Mouse (Mus musculus) lung, postnatal 0 days (tissue): ENCODE measurements around the gene Slc9b2. TPM values are rescaled to one million over a fixed set of nuclear protein-coding genes. Genes with fewer than 3 reads are reported as not detected.
A peak's percentile ranks its signal among the peaks of the same experiment; 100 is the strongest.

Experiments
- ATAC-seq: fragments of 200-750 bp; cut with Nextera tagmentation; 2 replicates; pipeline ENCODE4 v1.8.0; 2017; ENCODE audit warnings: moderate library complexity
- DNase-seq: peaks from one replicate; pipeline ENCODE4 v3.0.0-alpha.2; 2016; ENCODE audit warnings: low spot score
- H3K27ac ChIP-seq: fragments of 300-500 bp; sonication (generic); 2 replicates; pipeline ENCODE4 v1.5.1; 2014; ENCODE audit warnings: antibody characterized with exemption, mild to moderate bottlenecking, low read length, mixed read lengths
- H3K27me3 ChIP-seq: fragments of 300-500 bp; sonication (generic); replicated peaks from 2 replicates; pipeline ENCODE4 v1.6.1; 2014; ENCODE audit warnings: low read length, mixed read lengths; ENCODE audit not compliant: insufficient read depth
- H3K36me3 ChIP-seq: fragments of 300-500 bp; sonication (generic); 2 replicates; pipeline ENCODE4 v1.6.1; 2014; ENCODE audit warnings: low read length, mixed read lengths; ENCODE audit not compliant: insufficient read depth
- H3K4me1 ChIP-seq: fragments of 300-500 bp; sonication (generic); 2 replicates; pipeline ENCODE4 v1.6.1; 2014; ENCODE audit warnings: antibody characterized with exemption, low read depth, low read length, mixed read lengths; ENCODE audit not compliant: insufficient read depth
- H3K4me2 ChIP-seq: fragments of 300-500 bp; sonication (generic); replicated peaks from 2 replicates; pipeline ENCODE4 v1.6.1; 2014; ENCODE audit warnings: low read depth, mild to moderate bottlenecking, low read length, moderate library complexity, mixed read lengths
- H3K4me3 ChIP-seq: fragments of 300-500 bp; sonication (generic); 2 replicates; pipeline ENCODE4 v1.5.1; 2014; ENCODE audit warnings: low read depth, low read length
- H3K9ac ChIP-seq: fragments of 300-500 bp; sonication (generic); replicated peaks from 2 replicates; pipeline ENCODE4 v1.6.1; 2014; ENCODE audit warnings: low read depth, mild to moderate bottlenecking
- H3K9me3 ChIP-seq: fragments of 300-500 bp; sonication (generic); 2 replicates; pipeline ENCODE4 v1.6.1; 2016; ENCODE audit warnings: low read length, mixed read lengths
- CTCF ChIP-seq: IDR thresholded peaks from 2 replicates; pipeline ENCODE4 v1.5.1; 2016; ENCODE audit warnings: antibody characterized with exemption, mild to moderate bottlenecking
- EP300 ChIP-seq: IDR thresholded peaks from 2 replicates; pipeline ENCODE4 v1.6.1; 2016; ENCODE audit warnings: antibody characterized with exemption, mild to moderate bottlenecking, control low read depth
- WGBS: fragments of 180-500 bp; shearing (Covaris S2); extraction: QIAGEN DNeasy Blood & Tissue Kit; methylation state at CpG from one replicate; pipeline ENCODE4 v1.1.7; 2014; 5-methylcytosine and 5-hydroxymethylcytosine counted together
- polyA plus RNA-seq: library from polyadenylated mRNA; unstranded; fragments of >200 nt; fragmentation: Nextera tagmentation; extraction: Ambion mirVana; gene quantifications from 2 replicates; pipeline ENCODE4 v1.2.1, GENCODE M21; 2015

Gene Slc9b2
- polyA plus RNA-seq: 0.26 and 0.57 TPM in 2 replicates

DNA sequence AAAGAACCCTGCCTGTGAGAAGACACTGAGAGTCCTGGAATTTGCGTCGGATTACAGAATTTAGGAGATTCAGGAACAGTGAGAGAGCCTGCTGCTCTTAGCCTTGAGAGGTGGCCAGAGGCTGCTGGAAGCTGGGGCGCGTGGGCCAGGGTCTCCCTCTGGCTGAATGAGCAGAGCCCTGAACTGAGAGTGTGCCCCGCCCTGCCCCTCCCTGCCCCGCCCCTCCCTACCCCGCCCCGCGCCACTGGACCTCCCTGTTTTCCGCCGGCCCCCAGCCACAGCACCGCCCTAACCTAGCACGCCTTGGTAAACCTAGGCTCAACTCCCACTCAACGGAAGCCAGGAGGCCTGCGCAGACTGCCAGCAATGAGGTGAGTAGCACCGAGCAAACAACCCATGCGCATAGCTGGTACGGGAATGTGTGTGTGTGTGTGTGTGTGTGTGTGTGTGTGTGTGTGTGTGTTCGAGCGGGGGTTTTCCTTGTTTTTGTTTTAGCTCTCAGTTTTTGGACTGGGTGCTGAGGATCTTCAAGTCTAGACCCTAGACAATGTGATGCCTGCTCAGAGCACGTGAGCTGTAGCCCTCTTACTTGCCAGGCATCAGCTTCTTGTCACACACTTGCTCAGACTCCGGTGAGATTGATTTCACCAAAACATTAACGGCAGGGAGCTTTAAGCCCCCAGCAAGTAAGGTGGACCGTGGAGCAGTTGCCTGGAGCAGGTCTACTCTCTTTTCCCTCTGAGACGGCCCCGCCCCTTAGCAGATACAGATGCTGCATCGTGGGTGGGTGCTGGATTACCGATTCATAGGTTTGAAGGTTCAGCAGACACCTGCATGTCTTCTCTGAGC, at the start of gene Slc9b2:
Gene Slc9b2, plus strand, starts transcription at position 290 of the 849 bp plus-strand sequence.
- WGBS: 8% methylated on average over 22 of the region's 28 CpGs
- H3K27me3 ChIP-seq: no peaks in the 10 kb centered on the region
- no peaks in the 10 kb centered on the region for H3K9me3 ChIP-seq
- no peaks in the 10 kb centered on the region for H3K36me3 ChIP-seq
- ATAC-seq (peak; percentile 97), DNase-seq (peak; percentile 83)
- H3K27ac ChIP-seq: no peak within 1 kb of the TSS
- no peak within 1 kb of the TSS for H3K9ac ChIP-seq
- peak within 1 kb of the TSS; percentile 69 for H3K4me2 ChIP-seq
- TF ChIP-seq CTCF: no peak
- peak within 1 kb of the TSS; percentile 28 for H3K4me3 ChIP-seq
- H3K4me1 ChIP-seq: no peaks in the 10 kb centered on the region; the same call in 1 of the 2 replicates

DNA sequence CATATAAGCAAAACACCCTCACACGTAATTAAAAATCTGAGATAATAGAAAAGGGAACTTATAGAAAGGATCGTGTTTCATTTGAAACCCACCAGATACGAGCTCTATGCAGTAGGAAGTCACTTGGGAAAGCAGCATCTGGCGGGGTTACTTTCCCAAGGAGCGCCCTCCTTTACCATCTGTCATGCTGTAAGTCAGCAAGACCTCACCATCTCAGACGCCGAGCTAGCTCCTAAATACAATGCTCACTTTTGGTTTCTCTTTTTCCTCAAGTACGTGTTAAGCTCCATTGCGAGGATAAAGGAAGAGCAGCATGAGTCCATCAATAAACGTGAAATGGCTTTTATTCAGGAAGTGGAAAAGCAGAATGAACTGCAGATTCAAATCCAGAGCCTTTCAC, 48.6 kb upstream of the Slc9b2 start:
- no peaks in the 10 kb centered on the region for H3K9me3 ChIP-seq
- H3K9ac ChIP-seq: no peak overlapping the region
- H3K36me3 ChIP-seq: peaks cover 6% of the 10 kb centered on the region; the same call in 1 of the 2 replicates
- no peak overlapping the region for H3K27ac ChIP-seq
- no peak overlapping the region for H3K4me2 ChIP-seq
- DNase-seq (no peak), ATAC-seq (no peak)
- no peak overlapping the region for H3K4me3 ChIP-seq
- WGBS: 89% methylated on average over 10 of the region's 10 CpGs
- TF ChIP-seq CTCF: no peak
- no peak for TF ChIP-seq EP300
- H3K27me3 ChIP-seq: no peaks in the 10 kb centered on the region
- no peaks in the 10 kb centered on the region for H3K4me1 ChIP-seq

DNA sequence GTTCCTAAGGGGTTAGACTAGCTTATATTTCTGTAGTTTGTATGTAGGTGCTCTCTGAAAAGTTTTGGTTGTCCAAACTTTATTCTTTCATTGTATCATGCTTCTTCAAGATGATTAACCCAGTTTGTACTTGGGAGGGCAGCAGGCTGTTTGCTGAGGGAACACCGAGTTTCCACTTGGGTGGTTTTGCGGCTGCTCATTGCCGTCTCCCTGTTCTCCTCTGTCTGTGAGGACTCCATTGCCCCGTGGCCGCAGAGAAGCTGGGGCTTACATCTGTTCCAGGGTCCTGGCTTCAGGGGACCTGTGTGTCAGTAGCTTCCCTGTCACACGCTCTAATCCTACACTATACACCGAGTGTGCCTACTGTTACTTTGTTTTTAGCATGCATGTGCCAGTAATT, 47.3 kb upstream of the Slc9b2 start:
- WGBS: 93% methylated on average over 7 of the region's 7 CpGs
- no peak overlapping the region for H3K9ac ChIP-seq
- H3K27ac ChIP-seq: no peak overlapping the region
- ATAC-seq (no peak), DNase-seq (no peak)
- TF ChIP-seq EP300: no peak
- no peak for TF ChIP-seq CTCF
- no peaks in the 10 kb centered on the region for H3K4me1 ChIP-seq
- no peak overlapping the region for H3K4me2 ChIP-seq
- H3K4me3 ChIP-seq: no peak overlapping the region
- peaks cover 6% of the 10 kb centered on the region; the same call in 1 of the 2 replicates for H3K36me3 ChIP-seq
- H3K27me3 ChIP-seq: no peaks in the 10 kb centered on the region
- H3K9me3 ChIP-seq: no peaks in the 10 kb centered on the region

DNA sequence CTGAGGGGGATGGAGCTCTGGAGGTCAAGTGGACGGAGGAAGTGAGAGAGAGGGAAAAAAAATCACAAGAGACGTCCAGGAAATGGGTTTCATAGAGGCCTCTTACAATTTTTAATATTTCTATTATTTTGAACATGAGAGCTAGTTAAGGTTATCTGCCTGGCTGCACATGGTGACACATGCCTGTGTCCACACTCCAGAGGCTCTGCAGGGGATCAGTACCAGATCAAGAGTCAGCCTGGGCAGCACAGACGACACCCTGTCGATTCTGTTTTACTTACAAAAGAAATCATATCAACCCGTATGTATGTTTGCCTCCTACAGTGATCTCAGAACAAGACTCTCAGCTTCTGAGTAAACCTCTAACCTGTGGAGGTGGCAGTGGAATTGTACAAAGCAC, 38.9 kb upstream of the Slc9b2 start:
- WGBS: 78% methylated on average over 5 of the region's 5 CpGs
- no peak overlapping the region for H3K4me2 ChIP-seq
- no peak overlapping the region for H3K27ac ChIP-seq
- ATAC-seq (no peak), DNase-seq (no peak)
- no peaks in the 10 kb centered on the region for H3K27me3 ChIP-seq
- TF ChIP-seq CTCF: no peak
- no peak for TF ChIP-seq EP300
- H3K9me3 ChIP-seq: no peaks in the 10 kb centered on the region
- H3K4me1 ChIP-seq: no peaks in the 10 kb centered on the region
- no peak overlapping the region for H3K4me3 ChIP-seq
- peaks cover 3% of the 10 kb centered on the region; the same call in 1 of the 2 replicates for H3K36me3 ChIP-seq
- no peak overlapping the region for H3K9ac ChIP-seq

DNA sequence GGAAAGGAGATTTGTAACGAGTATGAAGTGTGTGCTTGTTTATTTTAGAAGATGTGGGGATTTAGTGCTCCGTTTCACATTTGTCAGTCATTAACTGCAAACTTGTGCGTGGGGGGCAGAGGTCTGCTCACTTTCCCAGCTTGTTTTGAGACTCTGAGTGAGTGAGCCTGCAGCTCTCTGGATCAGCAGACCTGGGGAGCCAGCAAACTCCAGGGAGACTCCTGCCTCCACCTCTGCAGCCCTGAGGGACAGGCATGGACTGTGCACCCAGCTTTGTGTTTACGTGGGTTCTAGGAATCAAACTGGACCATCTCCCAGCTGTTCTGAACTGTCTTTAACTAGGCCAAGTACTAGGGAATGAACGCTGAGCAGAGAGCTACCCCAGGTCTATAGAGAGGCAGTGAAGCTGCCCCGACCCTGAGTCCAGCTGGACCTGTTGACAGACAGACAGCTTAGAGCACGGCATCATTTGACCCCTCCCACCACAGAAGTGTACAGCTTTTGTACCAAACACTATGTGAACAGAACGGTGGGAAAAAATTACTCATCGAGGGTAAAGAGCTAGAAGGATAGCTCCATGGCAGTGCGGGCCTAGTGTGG, 38.0 kb upstream of the Slc9b2 start:
- DNase-seq (no peak), ATAC-seq (no peak)
- Histone ChIP-seq H3K9me3 (no peaks in the 10 kb centered on the region), H3K27ac (no peak overlapping the region), H3K4me2 (no peak overlapping the region), H3K36me3 (peaks cover 3% of the 10 kb centered on the region; the same call in 1 of the 2 replicates), H3K27me3 (no peaks in the 10 kb centered on the region), H3K9ac (no peak overlapping the region), H3K4me3 (no peak overlapping the region), H3K4me1 (no peaks in the 10 kb centered on the region)
- TF ChIP-seq CTCF (no peak), EP300 (no peak)
- 77% methylated on average over 10 of the region's 10 CpGs for WGBS

DNA sequence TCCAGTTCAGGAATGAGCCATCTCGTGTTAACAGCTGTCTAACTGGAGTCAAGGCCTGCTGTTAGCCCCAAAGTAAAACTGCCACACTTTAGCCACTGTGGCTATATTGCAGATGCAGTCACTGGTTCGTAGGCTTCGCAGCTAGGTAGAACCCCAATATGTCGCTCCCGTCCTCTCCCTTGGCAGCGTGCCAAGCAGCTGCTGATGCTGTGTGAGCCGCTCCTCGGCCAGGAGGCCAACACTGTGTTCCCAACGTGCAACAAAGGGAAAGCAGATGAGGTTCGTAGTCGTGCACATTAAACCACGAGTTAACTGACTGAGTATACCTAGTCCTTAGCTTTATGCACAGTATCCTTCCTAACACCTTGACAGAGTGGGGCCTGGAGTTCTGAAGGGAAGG, 34.9 kb upstream of the Slc9b2 start:
- Histone ChIP-seq H3K27me3 (no peaks in the 10 kb centered on the region), H3K27ac (no peak overlapping the region), H3K4me1 (no peaks in the 10 kb centered on the region), H3K36me3 (peaks cover 3% of the 10 kb centered on the region; the same call in 1 of the 2 replicates), H3K4me2 (no peak overlapping the region), H3K4me3 (no peak overlapping the region), H3K9me3 (no peaks in the 10 kb centered on the region), H3K9ac (no peak overlapping the region)
- TF ChIP-seq CTCF (no peak), EP300 (no peak)
- DNase-seq: no peak
- ATAC-seq: no peak
- 64% methylated on average over 12 of the region's 12 CpGs for WGBS
